Mouse (Mus musculus): ENCODE results near the gene Atrn. TPM values are rescaled to one million over a fixed set of nuclear protein-coding genes. Genes with fewer than 3 reads are reported as not detected.

Atrn gene
- polyA plus RNA-seq (2014; fragmentation: Nextera tagmentation; extraction: Ambion mirVana): 8.4 and 8.7 TPM in 2 replicates

GRCm38 (mm10) chr2:130905751-130906583 is at the start of gene Atrn, which contains the start of gene 4930402H24Rik:
Gene Atrn, plus strand, starts transcription at chr2:130906495.
Gene 4930402H24Rik, minus strand, starts transcription at chr2:130906406.
- Histone ChIP-seq H3K9me3 (replicated peaks; ENCODE audit: control insufficient read depth, low read length) (no peaks in the 10 kb centered on the region), H3K4me2 (ENCODE audit: low read depth, low read length) (peak within 1 kb of the TSS; percentile 92), H3K9ac (replicated peaks; ENCODE audit: low read length) (peak within 1 kb of the TSS; percentile 88), H3K27ac (replicated peaks; ENCODE audit: low read depth, low read length) (peak within 1 kb of the TSS; percentile 35; the same call in 1 of the 2 replicates), H3K4me1 (ENCODE audit: control insufficient read depth, insufficient read depth, low read length) (no peaks in the 10 kb centered on the region), H3K4me3 (ENCODE audit: low read depth, low read length) (peak within 1 kb of the TSS; percentile 99), H3K36me3 (replicated peaks; ENCODE audit: control insufficient read depth, insufficient read depth, low read depth, low read length) (no peaks in the 10 kb centered on the region), H3K27me3 (ENCODE audit: control insufficient read depth, insufficient read depth, low read length) (no peaks in the 10 kb centered on the region)
- ATAC-seq (replicated peaks; ENCODE audit: insufficient number of reproducible peaks, low FRiP score, low TSS enrichment, low read depth): peak; percentile 96
- DNase-seq (ENCODE audit: low spot score): peak; percentile 96
- 7% methylated on average over 38 of the region's 50 CpGs for WGBS

GRCm38 (mm10) chr2:130862091-130862490 is 44.2 kb upstream of the Atrn start:
- Histone ChIP-seq H3K27ac (replicated peaks; ENCODE audit: low read depth, low read length) (no peak overlapping the region), H3K9me3 (replicated peaks; ENCODE audit: control insufficient read depth, low read length) (no peaks in the 10 kb centered on the region), H3K36me3 (replicated peaks; ENCODE audit: control insufficient read depth, insufficient read depth, low read depth, low read length) (no peaks in the 10 kb centered on the region), H3K4me2 (ENCODE audit: low read depth, low read length) (no peak overlapping the region), H3K4me1 (ENCODE audit: control insufficient read depth, insufficient read depth, low read length) (no peaks in the 10 kb centered on the region), H3K4me3 (ENCODE audit: low read depth, low read length) (no peak overlapping the region), H3K9ac (replicated peaks; ENCODE audit: low read length) (no peak overlapping the region), H3K27me3 (ENCODE audit: control insufficient read depth, insufficient read depth, low read length) (no peaks in the 10 kb centered on the region)
- no peak for DNase-seq (ENCODE audit: low spot score)
- 87% methylated on average over 3 of the region's 3 CpGs for WGBS
- ATAC-seq (replicated peaks; ENCODE audit: insufficient number of reproducible peaks, low FRiP score, low TSS enrichment, low read depth): no peak

GRCm38 (mm10) chr2:130870916-130871315 is 35.4 kb upstream of the Atrn start:
- ATAC-seq (replicated peaks; ENCODE audit: insufficient number of reproducible peaks, low FRiP score, low TSS enrichment, low read depth) (no peak), DNase-seq (ENCODE audit: low spot score) (no peak)
- 95% methylated on average over 5 of the region's 5 CpGs for WGBS
- Histone ChIP-seq H3K4me1 (ENCODE audit: control insufficient read depth, insufficient read depth, low read length) (no peaks in the 10 kb centered on the region), H3K4me3 (ENCODE audit: low read depth, low read length) (no peak overlapping the region), H3K27ac (replicated peaks; ENCODE audit: low read depth, low read length) (no peak overlapping the region), H3K9me3 (replicated peaks; ENCODE audit: control insufficient read depth, low read length) (no peaks in the 10 kb centered on the region), H3K9ac (replicated peaks; ENCODE audit: low read length) (no peak overlapping the region), H3K36me3 (replicated peaks; ENCODE audit: control insufficient read depth, insufficient read depth, low read depth, low read length) (no peaks in the 10 kb centered on the region), H3K27me3 (ENCODE audit: control insufficient read depth, insufficient read depth, low read length) (no peaks in the 10 kb centered on the region), H3K4me2 (ENCODE audit: low read depth, low read length) (no peak overlapping the region)

- no peak overlapping the region for H3K27ac ChIP-seq (replicated peaks; ENCODE audit: low read depth, low read length)
- no peak overlapping the region for H3K4me2 ChIP-seq (ENCODE audit: low read depth, low read length)
- no peak for ATAC-seq (replicated peaks; ENCODE audit: insufficient number of reproducible peaks, low FRiP score, low TSS enrichment, low read depth)
- 53% methylated on average over 3 of the region's 3 CpGs for WGBS
- no peaks in the 10 kb centered on the region for H3K9me3 ChIP-seq (replicated peaks; ENCODE audit: control insufficient read depth, low read length)
- no peak for DNase-seq (ENCODE audit: low spot score)
- H3K27me3 ChIP-seq (ENCODE audit: control insufficient read depth, insufficient read depth, low read length): no peaks in the 10 kb centered on the region
- H3K4me3 ChIP-seq (ENCODE audit: low read depth, low read length): no peak overlapping the region
- no peaks in the 10 kb centered on the region for H3K36me3 ChIP-seq (replicated peaks; ENCODE audit: control insufficient read depth, insufficient read depth, low read depth, low read length)
- H3K4me1 ChIP-seq (ENCODE audit: control insufficient read depth, insufficient read depth, low read length): no peaks in the 10 kb centered on the region
- no peak overlapping the region for H3K9ac ChIP-seq (replicated peaks; ENCODE audit: low read length)
Measured at GRCm38 (mm10) chr2:130877376-130877775, 28.9 kb upstream of the Atrn start.

- no peak overlapping the region for H3K4me2 ChIP-seq (ENCODE audit: low read depth, low read length)
- DNase-seq (ENCODE audit: low spot score) (no peak), ATAC-seq (replicated peaks; ENCODE audit: insufficient number of reproducible peaks, low FRiP score, low TSS enrichment, low read depth) (no peak)
- H3K4me3 ChIP-seq (ENCODE audit: low read depth, low read length): no peak overlapping the region
- no peaks in the 10 kb centered on the region for H3K27me3 ChIP-seq (ENCODE audit: control insufficient read depth, insufficient read depth, low read length)
- no peaks in the 10 kb centered on the region for H3K9me3 ChIP-seq (replicated peaks; ENCODE audit: control insufficient read depth, low read length)
- H3K4me1 ChIP-seq (ENCODE audit: control insufficient read depth, insufficient read depth, low read length): no peaks in the 10 kb centered on the region
- H3K27ac ChIP-seq (replicated peaks; ENCODE audit: low read depth, low read length): no peak overlapping the region
- no peak overlapping the region for H3K9ac ChIP-seq (replicated peaks; ENCODE audit: low read length)
- no peaks in the 10 kb centered on the region for H3K36me3 ChIP-seq (replicated peaks; ENCODE audit: control insufficient read depth, insufficient read depth, low read depth, low read length)
Measured at GRCm38 (mm10) chr2:130886983-130887382, 19.3 kb upstream of the Atrn start.

- no peak for DNase-seq (ENCODE audit: low spot score)
- Histone ChIP-seq H3K4me3 (ENCODE audit: low read depth, low read length) (no peak overlapping the region), H3K9ac (replicated peaks; ENCODE audit: low read length) (no peak overlapping the region), H3K27me3 (ENCODE audit: control insufficient read depth, insufficient read depth, low read length) (no peaks in the 10 kb centered on the region), H3K27ac (replicated peaks; ENCODE audit: low read depth, low read length) (no peak overlapping the region), H3K4me2 (ENCODE audit: low read depth, low read length) (no peak overlapping the region), H3K36me3 (replicated peaks; ENCODE audit: control insufficient read depth, insufficient read depth, low read depth, low read length) (no peaks in the 10 kb centered on the region), H3K4me1 (ENCODE audit: control insufficient read depth, insufficient read depth, low read length) (no peaks in the 10 kb centered on the region), H3K9me3 (replicated peaks; ENCODE audit: control insufficient read depth, low read length) (no peaks in the 10 kb centered on the region)
- 89% methylated on average over 1 of the region's 1 CpGs for WGBS
- ATAC-seq (replicated peaks; ENCODE audit: insufficient number of reproducible peaks, low FRiP score, low TSS enrichment, low read depth): no peak
Measured at GRCm38 (mm10) chr2:130887456-130887855, 18.8 kb upstream of the Atrn start.

- no peak overlapping the region for H3K4me2 ChIP-seq (ENCODE audit: low read depth, low read length)
- DNase-seq (ENCODE audit: low spot score) (no peak), ATAC-seq (replicated peaks; ENCODE audit: insufficient number of reproducible peaks, low FRiP score, low TSS enrichment, low read depth) (no peak)
- no peak overlapping the region for H3K9ac ChIP-seq (replicated peaks; ENCODE audit: low read length)
- H3K36me3 ChIP-seq (replicated peaks; ENCODE audit: control insufficient read depth, insufficient read depth, low read depth, low read length): no peaks in the 10 kb centered on the region
- WGBS: 98% methylated on average over 2 of the region's 2 CpGs
- no peaks in the 10 kb centered on the region for H3K27me3 ChIP-seq (ENCODE audit: control insufficient read depth, insufficient read depth, low read length)
- H3K4me1 ChIP-seq (ENCODE audit: control insufficient read depth, insufficient read depth, low read length): no peaks in the 10 kb centered on the region
- H3K9me3 ChIP-seq (replicated peaks; ENCODE audit: control insufficient read depth, low read length): no peaks in the 10 kb centered on the region
- H3K27ac ChIP-seq (replicated peaks; ENCODE audit: low read depth, low read length): no peak overlapping the region
- no peak overlapping the region for H3K4me3 ChIP-seq (ENCODE audit: low read depth, low read length)
Measured at GRCm38 (mm10) chr2:130896944-130897343, 9.4 kb upstream of the Atrn start.

- DNase-seq (ENCODE audit: low spot score) (no peak), ATAC-seq (replicated peaks; ENCODE audit: insufficient number of reproducible peaks, low FRiP score, low TSS enrichment, low read depth) (no peak)
- no peaks in the 10 kb centered on the region for H3K27me3 ChIP-seq (ENCODE audit: control insufficient read depth, insufficient read depth, low read length)
- no peaks in the 10 kb centered on the region for H3K36me3 ChIP-seq (replicated peaks; ENCODE audit: control insufficient read depth, insufficient read depth, low read depth, low read length)
- no peak overlapping the region for H3K4me2 ChIP-seq (ENCODE audit: low read depth, low read length)
- no peak overlapping the region for H3K27ac ChIP-seq (replicated peaks; ENCODE audit: low read depth, low read length)
- H3K9me3 ChIP-seq (replicated peaks; ENCODE audit: control insufficient read depth, low read length): no peaks in the 10 kb centered on the region
- H3K9ac ChIP-seq (replicated peaks; ENCODE audit: low read length): no peak overlapping the region
- WGBS: 80% methylated on average over 2 of the region's 2 CpGs
- H3K4me3 ChIP-seq (ENCODE audit: low read depth, low read length): no peak overlapping the region
- H3K4me1 ChIP-seq (ENCODE audit: control insufficient read depth, insufficient read depth, low read length): no peaks in the 10 kb centered on the region
Measured at GRCm38 (mm10) chr2:130897856-130898255, 8.4 kb upstream of the Atrn start.
